Mouse (Mus musculus) spleen, adult 2 months (tissue): ENCODE results near the gene Nup62.

ENCODE experiments used
- CTCF ChIP-seq: fragments of 200-500 bp; IDR thresholded peaks from 2 replicates; pipeline ENCODE4 v1.5.1; 2011; ENCODE audit warnings: mild to moderate bottlenecking, inconsistent platforms; ENCODE audit not compliant: insufficient read depth, insufficient read length, insufficient replicate concordance; ENCODE audit errors: extremely low read depth
- POLR2A ChIP-seq: fragments of 200-500 bp; IDR thresholded peaks from 2 replicates; pipeline ENCODE4 v1.6.1; 2011; ENCODE audit warnings: low read depth, low read length, inconsistent platforms

GRCm38 (mm10) chr7:44852259-44853027, 36.6 kb downstream of the Nup62 start:
- no peak for TF ChIP-seq CTCF
- no peak for TF ChIP-seq POLR2A
